Mouse (Mus musculus): ENCODE results near the gene Pou2f1.

Pou2f1 gene

GRCm38 (mm10) chr1:166002520-166003155, at the start of gene Pou2f1:
TSS of gene Pou2f1 (minus strand) at chr1:166002678.
- in situ Hi-C loops (cut with MboI, MseI) = loop anchor here (25.0 kb wide), 1 partner anchor 1015 kb away; no protein-coding TSS in a partner anchor

GRCm38 (mm10) chr1:166049046-166049827, 46.8 kb upstream of the Pou2f1 start:
- in situ Hi-C loops (cut with MboI, MseI) = no loop called here

- in situ Hi-C loops (cut with MboI, MseI) = no loop called here
These were observed 45.9 kb upstream of the Pou2f1 start for GRCm38 (mm10) chr1:166048230-166048911.

- in situ Hi-C loops (cut with MboI, MseI) = no loop called here
These were observed 45.2 kb upstream of the Pou2f1 start for GRCm38 (mm10) chr1:166047505-166048170.

GRCm38 (mm10) chr1:166045894-166046197, 43.4 kb upstream of the Pou2f1 start:
- in situ Hi-C loops (cut with MboI, MseI) = no loop called here

- in situ Hi-C loops (cut with MboI, MseI) = no loop called here
These were observed 42.8 kb upstream of the Pou2f1 start for GRCm38 (mm10) chr1:166045060-166045893.

- in situ Hi-C loops (cut with MboI, MseI) = loop anchor here (5.0 kb wide), 1 partner anchor 36 kb away; no protein-coding TSS in a partner anchor
These were observed 41.1 kb upstream of the Pou2f1 start for GRCm38 (mm10) chr1:166043451-166044149.

- in situ Hi-C loops (cut with MboI, MseI) = loop anchor here (5.0 kb wide), 1 partner anchor 34 kb away; no protein-coding TSS in a partner anchor
These were observed 39.0 kb upstream of the Pou2f1 start for GRCm38 (mm10) chr1:166041501-166041900.

- in situ Hi-C loops (cut with MboI, MseI) = no loop called here
These were observed 36.4 kb upstream of the Pou2f1 start for GRCm38 (mm10) chr1:166038731-166039332.

GRCm38 (mm10) chr1:166035045-166035444, 32.6 kb upstream of the Pou2f1 start:
- in situ Hi-C loops (cut with MboI, MseI) = no loop called here

- in situ Hi-C loops (cut with MboI, MseI) = no loop called here
These were observed 29.4 kb upstream of the Pou2f1 start for GRCm38 (mm10) chr1:166031673-166032547.

GRCm38 (mm10) chr1:166023981-166024380, 21.5 kb upstream of the Pou2f1 start:
- in situ Hi-C loops (cut with MboI, MseI) = loop anchor here (25.0 kb wide), 1 partner anchor 1037 kb away; no protein-coding TSS in a partner anchor

GRCm38 (mm10) chr1:166017203-166017602, 14.7 kb upstream of the Pou2f1 start:
- in situ Hi-C loops (cut with MboI, MseI) = loop anchor here (5.0 to 25.0 kb wide), 2 partner anchors 1030 to 1255 kb away; no protein-coding TSS in a partner anchor

GRCm38 (mm10) chr1:166016306-166016705, 13.8 kb upstream of the Pou2f1 start:
- in situ Hi-C loops (cut with MboI, MseI) = loop anchor here (5.0 to 25.0 kb wide), 2 partner anchors 1029 to 1256 kb away; no protein-coding TSS in a partner anchor

- in situ Hi-C loops (cut with MboI, MseI) = loop anchor here (25.0 kb wide), 1 partner anchor 1027 kb away; no protein-coding TSS in a partner anchor
These were observed 12.1 kb upstream of the Pou2f1 start for GRCm38 (mm10) chr1:166014530-166014929.

GRCm38 (mm10) chr1:166010106-166010505, 7.6 kb upstream of the Pou2f1 start:
- in situ Hi-C loops (cut with MboI, MseI) = loop anchor here (25.0 kb wide), 1 partner anchor 1023 kb away; no protein-coding TSS in a partner anchor

- in situ Hi-C loops (cut with MboI, MseI) = loop anchor here (5.0 to 25.0 kb wide), 3 partner anchors 34 to 1021 kb away; no protein-coding TSS in a partner anchor
These were observed 6.3 kb upstream of the Pou2f1 start for GRCm38 (mm10) chr1:166008634-166009350.

- in situ Hi-C loops (cut with MboI, MseI) = loop anchor here (5.0 to 25.0 kb wide), 3 partner anchors 35 to 1020 kb away; no protein-coding TSS in a partner anchor
These were observed 4.5 kb upstream of the Pou2f1 start for GRCm38 (mm10) chr1:166007026-166007425.

All from regulatory T cell (primary cell).